Comparison of ENCODE assay signal across 27 mouse cellular contexts in the genomic region with DNA sequence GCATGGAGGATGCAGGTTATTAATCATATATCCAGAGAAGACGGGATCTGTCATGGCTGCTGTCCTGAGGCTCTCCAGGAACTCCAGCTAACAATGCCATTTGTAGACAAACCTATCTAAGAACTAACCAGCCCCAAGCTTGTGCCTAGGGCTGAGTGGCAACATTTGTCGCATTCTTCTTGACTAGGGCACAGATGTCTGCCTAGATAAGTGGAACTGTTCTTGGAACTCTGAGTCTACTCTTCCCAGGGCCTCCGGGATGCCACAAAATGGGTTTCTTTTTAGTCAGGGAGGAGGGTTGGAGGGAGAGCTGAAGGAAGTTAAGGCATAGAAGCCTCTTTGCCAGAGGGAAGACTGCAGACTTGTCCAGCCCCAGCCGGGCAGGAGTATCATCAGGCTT. TPM values are rescaled to one million over a fixed set of nuclear protein-coding genes. Genes with fewer than 3 reads are reported as not detected.
A peak's percentile ranks its signal among the peaks of the same experiment; 100 is the strongest.
DNase-seq lines count a peak whose midpoint lies in the region; ATAC-seq and TF ChIP-seq lines count a peak whose summit lies in the region.
"Had no signal": no experiment of that assay in that cellular context is flagged by ENCODE, and none has a peak within 500 bp of the region (broad histone marks: within the 10 kb centered on the region; RNA-seq: fewer than 3 reads in every experiment).

No protein-coding gene starts in this region.

- TF ChIP-seq CTCF in layer of hippocampus, adult 2 months (conservative IDR thresholded peaks at IDR 0.05), result no peak
- TF ChIP-seq CTCF in testis, adult 2 months (IDR thresholded peaks at IDR 0.05; ENCODE audit: control insufficient read depth, insufficient read depth, insufficient replicate concordance, low read depth, low read length), result no peak

- no peak for DNase-seq in layer of hippocampus, adult 2 months (ENCODE audit: low spot score in 2 of 2)
- DNase-seq in layer of hippocampus, postnatal 25 days (ENCODE audit: extremely low spot score in 1 of 2, low spot score in 1 of 2), result no peak
- DNase-seq in testis, postnatal 10 days (ENCODE audit: low spot score), result no peak
- peak; percentile 29 for DNase-seq in liver, embryonic 13.5 days
- no peak for DNase-seq in embryo, embryonic 10 days (ENCODE audit: low spot score)
- no peak for DNase-seq in cerebellum, adult 18-20 months
- DNase-seq: adrenal gland, adult 8-10 months; cerebellum, postnatal 10 days; kidney, adult 18-20 months; kidney, postnatal 4 days; layer of hippocampus, adult 9-11 months; left cerebral cortex, postnatal 4 days; right cerebral cortex, adult 18-20 months had no signal

- WGBS in liver, embryonic 13.5 days (ENCODE audit: insufficient replicate concordance), result 29% methylated on average over 4 of the region's 4 CpGs

- H3K27me3 ChIP-seq in testis, adult 2 months (ENCODE audit: control insufficient read depth, insufficient read depth, low read length), result no peaks in the 10 kb centered on the region
- no peaks in the 10 kb centered on the region for H3K27me3 ChIP-seq in liver, embryonic 13.5 days
- H3K27me3 ChIP-seq: embryonic facial prominence, embryonic 12.5 days; limb, embryonic 15.5 days; neural tube, embryonic 13.5 days; stomach, embryonic 15.5 days had no signal

- peaks cover 5% of the 10 kb centered on the region; the same call in 1 of the 2 replicates for H3K4me1 ChIP-seq in testis, adult 2 months (ENCODE audit: control insufficient read depth, insufficient read depth, low read length)
- H3K4me1 ChIP-seq in liver, embryonic 13.5 days (replicated peaks), result peaks cover 63% of the 10 kb centered on the region

- peak overlapping the region; percentile 41; the same call in 1 of the 2 replicates for H3K9ac ChIP-seq in liver, embryonic 13.5 days
- H3K9ac ChIP-seq: embryonic facial prominence, embryonic 12.5 days; hindbrain, embryonic 14.5 days; limb, embryonic 15.5 days; neural tube, embryonic 13.5 days; stomach, embryonic 15.5 days had no signal

- H3K9me3 ChIP-seq in liver, embryonic 13.5 days (replicated peaks), result no peaks in the 10 kb centered on the region
- H3K9me3 ChIP-seq: embryonic facial prominence, embryonic 12.5 days; limb, embryonic 15.5 days; neural tube, embryonic 13.5 days; stomach, embryonic 15.5 days had no signal

- no peaks in the 10 kb centered on the region; the same call in 1 of the 2 replicates for H3K36me3 ChIP-seq in testis, adult 2 months (ENCODE audit: control insufficient read depth, insufficient read depth, low read length)
- H3K36me3 ChIP-seq in liver, embryonic 13.5 days, result no peaks in the 10 kb centered on the region
- H3K36me3 ChIP-seq: embryonic facial prominence, embryonic 12.5 days; limb, embryonic 15.5 days; stomach, embryonic 15.5 days had no signal

- TF ChIP-seq POLR2A in testis, adult 2 months (IDR thresholded peaks at IDR 0.05; ENCODE audit: control insufficient read depth, low read depth, low read length), result no peak

- no peak overlapping the region for H3K4me3 ChIP-seq in layer of hippocampus, adult 2 months
- no peak overlapping the region for H3K4me3 ChIP-seq in testis, adult 2 months (ENCODE audit: control insufficient read depth, low read depth, low read length)
- peak overlapping the region; percentile 20 for H3K4me3 ChIP-seq in liver, embryonic 13.5 days (replicated peaks)
- H3K4me3 ChIP-seq: embryonic facial prominence, embryonic 12.5 days; left cerebral cortex, adult 2 months; limb, embryonic 15.5 days; myocyte; neural tube, embryonic 13.5 days; stomach, embryonic 15.5 days had no signal

- peak overlapping the region; percentile 57 for H3K4me2 ChIP-seq in liver, embryonic 13.5 days
- H3K4me2 ChIP-seq: embryonic facial prominence, embryonic 12.5 days; hindbrain, embryonic 14.5 days; limb, embryonic 15.5 days; neural tube, embryonic 13.5 days; stomach, embryonic 15.5 days had no signal

- H3K27ac ChIP-seq in layer of hippocampus, adult 2 months, result peak overlapping the region; percentile 24; the same call in 1 of the 2 replicates
- peak overlapping the region; percentile 41 for H3K27ac ChIP-seq in testis, adult 2 months (ENCODE audit: control insufficient read depth, insufficient read depth, low read depth, low read length)
- peak overlapping the region; percentile 25; the same call in 1 of the 2 replicates for H3K27ac ChIP-seq in liver, embryonic 13.5 days
- H3K27ac ChIP-seq: embryonic facial prominence, embryonic 12.5 days; hindbrain, embryonic 14.5 days; left cerebral cortex, adult 2 months; limb, embryonic 15.5 days; neural tube, embryonic 13.5 days; stomach, embryonic 15.5 days had no signal

- ATAC-seq in liver, embryonic 13.5 days (ENCODE audit: low read depth), result peak; percentile 81
- ATAC-seq: activated CD4-positive, CD25-positive, alpha-beta regulatory T cell, adult 4 months; forebrain, embryonic 14.5 days; inflammation-experienced regulatory T-cells, adult 6 months; midbrain, embryonic 16.5 days had no signal

RNA-seq across cellular contexts. Expression of a gene that starts 14.6 kb away (rescaled TPM):
- 10 to 100 TPM; 43.0 to 53.4 TPM for total RNA-seq in layer of hippocampus, adult 2 months (2021)
- total RNA-seq in layer of hippocampus, postnatal 25 days (2021), result 10 to 100 TPM; 49.8 to 54.2 TPM
- 23.0 and 27.1 TPM in 2 replicates for polyA plus RNA-seq in testis, adult 2 months (2012; rRNA removed)
- polyA plus RNA-seq in liver, embryonic 13.5 days (2015; fragmentation: Nextera tagmentation; extraction: Ambion mirVana), result 3.7 and 5.9 TPM in 2 replicates

RNA-seq across cellular contexts. Expression of a gene that starts 32.7 kb away (rescaled TPM):
- total RNA-seq in layer of hippocampus, adult 2 months (2021), result 1 to 10 TPM; 1.3 TPM
- total RNA-seq in layer of hippocampus, postnatal 25 days (2021), result 1 to 10 TPM; 1.4 to 1.6 TPM
- 0.64 and 0.77 TPM in 2 replicates for polyA plus RNA-seq in testis, adult 2 months (2012; rRNA removed)
- 2.6 and 3.0 TPM in 2 replicates for polyA plus RNA-seq in liver, embryonic 13.5 days (2015; fragmentation: Nextera tagmentation; extraction: Ambion mirVana)
- total RNA-seq: megakaryocyte-erythroid progenitor cell, adult 5-6 weeks had no signal

RNA-seq across cellular contexts. Expression of a gene that starts 36.2 kb away (rescaled TPM):
- total RNA-seq in layer of hippocampus, adult 2 months (2021), result 1 to 10 TPM; 1.6 to 1.7 TPM
- total RNA-seq in layer of hippocampus, postnatal 25 days (2021), result 1 to 10 TPM; 1.7 to 3.1 TPM
- 0.58 and 0.94 TPM in 2 replicates for polyA plus RNA-seq in testis, adult 2 months (2012; rRNA removed)
- 1.4 and 1.6 TPM in 2 replicates for polyA plus RNA-seq in liver, embryonic 13.5 days (2015; fragmentation: Nextera tagmentation; extraction: Ambion mirVana)
- total RNA-seq: granulocyte monocyte progenitor cell, adult 5-6 weeks had no signal
- polyA plus RNA-seq: activated CD4-positive, CD25-positive, alpha-beta regulatory T cell, adult 4 months; inflammation-experienced regulatory T-cells, adult 6 months had no signal

RNA-seq across cellular contexts. Expression of a gene that starts 41.8 kb away (rescaled TPM):
- 100 to 1,000 TPM; 269 to 283 TPM for total RNA-seq in layer of hippocampus, adult 2 months (2021)
- 100 to 1,000 TPM; 281 to 305 TPM for total RNA-seq in layer of hippocampus, postnatal 25 days (2021)
- 39.4 and 41.3 TPM in 2 replicates for polyA plus RNA-seq in testis, adult 2 months (2012; rRNA removed)
- polyA plus RNA-seq in liver, embryonic 13.5 days (2015; fragmentation: Nextera tagmentation; extraction: Ambion mirVana), result 33.2 and 38.3 TPM in 2 replicates

RNA-seq across cellular contexts. Expression of a gene that starts 59.4 kb away (rescaled TPM):
- 100 to 1,000 TPM; 131 to 139 TPM for total RNA-seq in layer of hippocampus, adult 2 months (2021)
- total RNA-seq in layer of hippocampus, postnatal 25 days (2021), result 100 to 1,000 TPM; 125 to 129 TPM
- 45.6 and 48.8 TPM in 2 replicates for polyA plus RNA-seq in testis, adult 2 months (2012; rRNA removed)
- polyA plus RNA-seq in liver, embryonic 13.5 days (2015; fragmentation: Nextera tagmentation; extraction: Ambion mirVana), result 28.2 and 31.5 TPM in 2 replicates
